Mouse (Mus musculus) gastrocnemius, postnatal 36 days (tissue): ENCODE results near the gene Muc1. TPM values are rescaled to one million over a fixed set of nuclear protein-coding genes. Genes with fewer than 3 reads are reported as not detected.

Experiments
- DNase-seq, 2 experiments: peaks; one replicate each; pipeline ENCODE4 v3.0.0; 2022
- intact Hi-C: fragments of 180-260 bp; cut with DNase I; formaldehyde crosslinking; loops from one replicate; pipeline ENCODE4 v1.15.1; 2025
- total RNA-seq, 2 experiments: library from RNA; stranded (reverse); gene quantifications; 2 replicates each; pipeline ENCODE4 v1.2.3; 2021

Gene Muc1
- total RNA-seq, 2 experiments from 2014 or later: 0.20 TPM

- no peak for DNase-seq
- intact Hi-C loops: no loop called here
Measured at GRCm38 (mm10) chr3:89231345-89231744, 2.5 kb downstream of the Muc1 start.

- intact Hi-C loops: no loop called here
- no peak for DNase-seq
Measured at GRCm38 (mm10) chr3:89231772-89232275, 3.0 kb downstream of the Muc1 start.

DNA sequence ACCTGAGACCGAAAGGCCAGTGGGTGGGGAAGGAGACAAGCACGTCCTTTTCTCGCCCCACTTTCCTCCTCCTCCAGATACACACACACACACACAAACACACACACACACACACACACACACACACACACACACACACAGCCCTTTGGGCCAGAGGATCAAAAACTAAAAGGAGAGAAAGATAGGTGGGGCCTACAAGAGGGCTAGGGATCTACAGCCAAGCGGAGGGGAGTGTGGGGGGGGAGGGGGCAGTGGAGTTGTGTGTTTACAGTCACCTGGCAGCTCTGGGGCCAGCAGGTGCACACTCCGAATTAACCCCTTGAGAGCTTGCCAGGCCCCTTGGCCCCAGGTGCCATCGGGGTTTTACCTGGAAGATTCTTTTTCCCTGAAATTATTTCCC is 3.8 kb downstream of the Muc1 start:
- DNase-seq: no peak
- intact Hi-C loops: no loop called here

DNA sequence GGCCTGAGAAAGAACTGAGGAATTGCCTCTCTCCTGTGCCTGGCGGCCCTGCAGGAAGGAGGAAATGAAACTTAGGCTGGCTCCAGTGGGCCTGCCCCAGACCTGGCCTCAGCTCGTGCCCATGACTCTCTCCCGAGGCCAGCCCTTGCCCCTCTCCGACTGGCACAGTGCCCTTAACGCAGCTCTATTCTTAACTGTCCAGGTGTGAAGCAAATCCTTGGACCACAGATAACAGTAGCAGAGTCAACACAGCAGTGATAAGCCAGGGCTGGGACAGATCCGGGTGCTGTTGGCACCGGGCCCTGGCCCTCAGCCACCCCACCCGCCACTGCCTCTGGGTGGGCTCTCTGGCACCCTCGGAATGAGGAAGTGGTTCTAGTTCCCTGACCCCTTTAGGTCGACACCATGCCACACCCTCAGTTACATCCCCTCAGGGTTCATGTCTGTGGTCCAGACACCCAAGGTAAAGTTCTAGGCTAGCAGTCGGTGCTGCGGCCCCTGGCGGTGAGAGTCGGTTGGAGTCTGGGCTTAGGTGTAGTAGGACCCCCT is 4.8 kb downstream of the Muc1 start:
- intact Hi-C loops: no loop called here
- no peak for DNase-seq

DNA sequence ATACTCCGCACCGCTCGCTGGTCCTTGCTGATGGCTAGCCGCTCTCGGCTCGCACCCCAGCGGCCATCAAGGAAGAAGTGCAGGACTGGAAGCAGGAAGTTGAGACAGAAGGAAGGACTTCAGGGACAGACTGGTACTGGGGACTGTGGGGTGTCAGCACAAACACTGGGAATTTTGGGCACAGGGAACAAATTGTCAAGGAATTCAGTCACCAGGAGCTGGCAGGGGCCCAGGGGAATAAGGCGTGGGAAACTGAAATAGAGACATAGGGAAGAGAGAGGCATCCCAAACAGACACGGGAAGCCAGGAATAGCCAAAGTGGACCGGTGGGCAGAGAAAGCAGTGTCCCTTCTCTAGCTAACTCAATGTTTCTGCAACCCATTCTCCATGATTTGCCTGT is 7.7 kb downstream of the Muc1 start:
- no peak for DNase-seq
- intact Hi-C loops: no loop called here

DNA sequence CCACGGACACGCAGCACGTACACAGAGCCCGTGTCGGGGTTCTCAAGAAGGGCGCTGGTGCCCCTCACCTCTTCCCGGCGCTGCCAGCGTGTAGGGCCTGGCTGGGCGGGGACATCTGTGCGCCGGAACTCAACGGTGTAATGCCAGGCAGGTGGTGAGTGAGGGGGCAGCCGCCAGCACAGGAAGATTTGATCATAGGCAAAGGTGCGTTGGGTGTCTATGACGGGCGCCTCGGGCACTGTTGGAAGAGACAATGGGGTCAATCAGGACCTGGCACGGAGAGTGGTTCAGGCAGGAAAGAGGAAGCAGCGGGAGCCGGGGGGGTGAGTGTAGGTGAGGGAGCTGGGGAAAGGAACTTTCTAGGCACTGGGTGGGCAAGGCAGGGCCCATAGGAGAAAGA is 8.8 kb downstream of the Muc1 start:
- DNase-seq: no peak
- intact Hi-C loops: no loop called here

- DNase-seq: no peak
- intact Hi-C loops: no loop called here
Measured at GRCm38 (mm10) chr3:89238494-89238893, 9.6 kb downstream of the Muc1 start.

- no peak for DNase-seq
- intact Hi-C loops: no loop called here
Measured at GRCm38 (mm10) chr3:89242331-89242895, 13.6 kb downstream of the Muc1 start.

DNA sequence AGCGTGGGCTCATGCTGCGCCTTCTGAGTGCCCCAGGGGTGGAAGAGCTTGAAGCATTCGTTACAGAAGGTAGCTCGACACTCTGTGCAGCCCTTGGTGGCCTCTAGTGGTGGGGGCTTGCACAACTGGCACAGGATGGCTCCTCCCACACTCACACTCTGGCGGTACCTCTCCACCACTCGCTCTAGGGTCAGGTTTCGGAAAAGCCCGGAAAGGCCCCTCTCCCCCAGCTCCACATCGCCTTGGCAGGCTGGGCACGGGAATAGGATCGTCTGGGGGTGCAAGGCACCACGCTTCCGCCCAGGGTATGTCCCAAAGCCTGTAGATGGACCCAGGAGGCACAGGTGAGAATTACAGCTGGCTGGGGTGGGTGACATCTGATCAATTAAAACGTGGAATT is 14.8 kb downstream of the Muc1 start:
- intact Hi-C loops: no loop called here
- DNase-seq: no peak

DNA sequence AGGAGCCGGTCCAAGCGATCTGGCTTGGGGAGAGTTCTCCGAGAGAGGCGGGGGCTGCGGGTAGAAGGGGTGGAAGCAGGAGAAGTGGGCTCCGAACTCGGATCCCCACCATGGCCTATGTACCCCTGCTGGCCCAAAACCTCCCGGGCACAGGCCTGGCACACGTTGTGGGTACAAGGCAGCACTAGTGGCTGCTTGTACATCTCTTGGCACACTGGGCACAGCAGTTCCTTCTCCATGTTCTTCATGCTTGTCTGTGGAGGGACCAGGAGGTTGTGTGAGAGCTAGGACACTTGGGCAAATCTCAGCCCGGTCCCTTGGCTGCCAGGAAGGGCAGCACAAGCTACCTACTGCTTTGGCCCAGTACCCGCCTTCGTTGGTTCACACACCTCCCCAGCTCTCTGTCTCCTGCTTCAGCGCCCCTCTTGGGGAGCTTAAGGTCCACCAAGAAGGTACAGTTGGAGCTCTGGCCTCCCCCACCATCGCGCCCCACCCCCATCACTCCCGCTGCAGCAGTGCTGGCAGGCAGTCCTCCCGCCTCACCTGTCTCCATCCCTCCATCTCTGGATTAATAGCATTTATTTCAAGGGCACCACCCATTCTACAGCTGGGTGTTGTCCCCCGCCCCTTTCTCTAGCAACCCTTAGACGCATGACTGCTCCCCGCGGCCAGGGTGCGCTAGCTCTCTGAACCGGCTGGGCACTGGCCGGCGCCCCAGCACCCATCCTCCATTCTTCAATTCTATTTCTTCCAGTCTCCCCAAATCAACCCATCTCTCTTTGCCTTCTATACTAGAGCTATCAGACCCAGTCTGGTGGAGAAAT is 15.5 kb downstream of the Muc1 start:
- intact Hi-C loops: no loop called here
- no peak for DNase-seq

DNA sequence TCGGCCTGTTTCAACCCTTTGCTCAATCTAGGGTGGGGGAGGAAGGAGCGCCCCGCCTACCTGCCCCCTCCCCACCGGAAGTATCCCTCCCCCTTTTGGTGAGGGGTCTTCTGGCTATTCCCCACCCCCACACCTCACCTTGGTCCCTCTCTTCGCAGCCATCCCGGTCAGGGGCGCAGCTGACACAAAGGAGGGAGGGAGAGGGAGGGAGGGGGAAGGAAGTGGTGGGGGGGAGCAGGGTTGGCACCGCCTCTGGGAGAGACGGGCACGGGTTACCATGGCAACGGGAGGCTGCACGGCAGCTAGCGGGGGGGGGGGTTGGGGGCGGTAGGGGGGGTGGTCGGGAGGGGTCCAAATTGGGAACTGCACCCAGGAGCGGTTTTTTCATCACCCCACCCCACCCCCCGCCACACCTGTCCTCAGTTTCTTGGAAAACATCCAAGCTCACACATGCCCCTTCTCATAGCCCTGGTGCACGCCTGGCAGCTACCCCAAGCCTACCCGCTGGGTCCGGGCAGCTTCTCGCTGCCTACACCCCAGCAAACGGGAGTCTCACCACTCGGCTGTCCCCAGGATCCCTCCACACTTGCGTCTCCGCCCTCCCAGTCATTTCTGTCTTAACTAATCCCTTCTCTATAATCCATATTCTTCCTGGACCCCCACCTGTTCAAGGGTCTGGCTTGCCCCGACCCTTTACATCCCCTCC is 16.3 kb downstream of the Muc1 start:
- DNase-seq: no peak
- intact Hi-C loops: no loop called here

DNA sequence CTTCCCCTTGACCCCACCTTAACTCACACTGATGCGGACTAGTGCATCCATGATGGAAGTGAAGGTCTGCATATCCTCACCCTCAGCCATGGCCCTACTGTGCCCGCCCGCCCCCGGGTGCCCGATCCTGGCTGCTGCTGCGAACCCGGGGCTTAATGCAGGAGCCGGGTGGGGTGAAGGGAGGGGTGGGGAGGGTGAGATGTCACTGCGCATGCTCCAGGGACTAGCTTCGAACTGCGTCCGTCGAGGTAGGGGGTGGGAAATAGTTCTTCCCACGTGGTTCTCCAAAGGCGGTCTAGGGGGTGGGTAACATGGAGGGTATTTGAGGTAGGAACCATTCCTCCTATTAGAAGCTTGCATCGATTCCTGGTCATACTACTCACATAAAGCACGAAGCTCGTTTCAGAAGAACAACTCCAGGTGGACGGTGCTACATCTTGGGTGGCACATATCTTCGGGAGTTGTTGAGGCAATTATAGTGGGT is 16.9 kb downstream of the Muc1 start, which contains the start of gene Krtcap2:
Krtcap2 (plus strand) TSS at position 279 of the 484 bp plus-strand sequence.
- intact Hi-C loops: no loop called here
- DNase-seq: no peak

- intact Hi-C loops: no loop called here
- peak; percentile 85 to 88 for DNase-seq
Measured at GRCm38 (mm10) chr3:89246261-89247100, 17.6 kb downstream of the Muc1 start, which contains the start of gene Trim46. Trim46 (minus strand) TSS chr3:89246309.

DNA sequence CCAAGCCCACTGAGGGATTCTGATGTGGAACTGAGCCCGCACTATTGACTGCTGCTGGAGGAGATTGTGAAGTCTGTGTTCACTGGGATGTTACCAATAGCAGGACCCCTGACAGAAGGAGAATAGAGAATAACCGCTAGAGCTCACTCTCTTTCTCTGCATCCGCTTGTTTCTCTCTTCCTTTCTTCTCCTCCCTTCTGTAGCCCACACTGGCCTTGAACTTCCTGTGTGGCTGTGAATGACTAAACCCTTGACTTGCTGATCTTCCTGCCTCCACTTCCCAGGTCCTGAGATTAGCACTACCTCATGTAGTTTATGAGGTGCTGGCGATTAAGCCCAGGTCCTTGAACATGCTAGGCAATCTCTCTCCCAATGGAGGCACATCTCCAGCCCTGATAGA is 18.6 kb downstream of the Muc1 start:
- no peak for DNase-seq
- intact Hi-C loops: no loop called here

GRCm38 (mm10) chr3:89250435-89251040 is 21.7 kb downstream of the Muc1 start:
- intact Hi-C loops: no loop called here
- DNase-seq: peak; percentile 52 to 60

- intact Hi-C loops: no loop called here
- peak; percentile 46 to 57 for DNase-seq
Measured at GRCm38 (mm10) chr3:89251365-89251895, 22.6 kb downstream of the Muc1 start.

DNA sequence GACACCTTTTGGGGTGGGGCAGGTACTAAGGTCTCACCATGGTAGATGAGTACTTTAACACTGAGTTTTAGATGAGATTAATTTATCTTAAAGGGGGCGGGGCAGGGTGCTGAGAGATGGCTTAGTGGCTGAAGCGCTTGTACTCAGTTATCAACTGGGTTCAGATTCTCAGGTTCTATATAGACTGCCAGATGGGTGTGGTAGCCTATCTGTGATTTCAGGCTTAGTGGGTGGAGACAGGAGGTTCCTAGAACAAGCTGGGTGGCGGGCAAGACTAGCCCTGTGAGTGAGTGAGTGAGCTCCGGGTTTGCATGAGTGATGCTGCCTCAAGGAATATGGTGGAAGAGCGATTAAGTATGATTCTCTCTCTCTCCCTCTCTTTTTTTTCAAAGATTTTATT is 26.1 kb downstream of the Muc1 start:
- intact Hi-C loops: no loop called here
- DNase-seq: no peak

DNA sequence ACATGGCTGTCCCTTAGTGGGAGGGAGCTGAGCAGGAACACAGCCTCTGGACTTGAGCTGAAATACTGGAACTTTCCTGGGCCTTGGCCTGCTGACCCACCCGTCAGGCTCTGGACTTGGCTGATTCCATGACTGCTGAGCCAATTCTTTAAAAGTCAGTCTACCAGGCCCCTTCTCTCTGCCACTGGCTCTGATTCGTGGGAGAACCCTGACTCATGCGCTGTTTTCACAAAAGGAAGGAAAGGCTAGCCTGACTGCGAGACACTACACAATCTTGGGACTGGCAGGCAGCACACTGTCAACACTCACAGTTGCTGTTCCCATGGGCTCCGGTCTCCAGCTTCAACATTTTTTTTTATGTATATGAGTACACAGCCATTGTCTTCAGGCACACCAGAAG is 27.3 kb downstream of the Muc1 start:
- DNase-seq: no peak
- intact Hi-C loops: no loop called here

- intact Hi-C loops: no loop called here
- DNase-seq: no peak
Measured at GRCm38 (mm10) chr3:89259076-89259475, 30.2 kb downstream of the Muc1 start, which contains the start of gene Dpm3. Dpm3 (plus strand) TSS chr3:89259358.
